Mouse (Mus musculus) heart, adult 2 months (tissue): ENCODE measurements around the gene Brpf3. TPM values are rescaled to one million over a fixed set of nuclear protein-coding genes. Genes with fewer than 3 reads are reported as not detected.

Source experiments
- DNase-seq, 2 experiments: peaks; one replicate each; pipeline ENCODE4 v3.0.0; 2021
- H3K27ac ChIP-seq: fragments of 200-600 bp; 2 replicates; pipeline ENCODE4 v1.8.1; 2022
- H3K27me3 ChIP-seq: fragments of 200-500 bp; 2 replicates; pipeline ENCODE4 v1.6.1; 2012; ENCODE audit warnings: mild to moderate bottlenecking, low read length, inconsistent platforms, mixed read lengths; ENCODE audit not compliant: control insufficient read depth, insufficient read depth
- H3K36me3 ChIP-seq: fragments of 200-500 bp; 2 replicates; pipeline ENCODE4 v1.6.1; 2012; ENCODE audit warnings: low read length, inconsistent platforms; ENCODE audit not compliant: control insufficient read depth, insufficient read depth
- H3K4me1 ChIP-seq: fragments of 200-500 bp; 2 replicates; pipeline ENCODE4 v1.6.1; 2011; ENCODE audit warnings: low read length; ENCODE audit not compliant: control insufficient read depth, insufficient read depth
- H3K4me3 ChIP-seq: fragments of 200-600 bp; 2 replicates; pipeline ENCODE4 v1.8.1; 2022
- H3K79me2 ChIP-seq: fragments of 200-500 bp; replicated peaks from 2 replicates; pipeline ENCODE4 v1.6.1; 2012; ENCODE audit warnings: mild to moderate bottlenecking, inconsistent platforms, low read length, moderate library complexity, mixed read lengths; ENCODE audit not compliant: control insufficient read depth, insufficient read depth
- H3K9ac ChIP-seq: fragments of 200-500 bp; 2 replicates; pipeline ENCODE4 v1.6.1; 2012; ENCODE audit warnings: low read depth, mild to moderate bottlenecking, control low read depth, inconsistent platforms, low read length, mixed read lengths
- CTCF ChIP-seq: fragments of 200-600 bp; IDR thresholded peaks from 2 replicates; pipeline ENCODE4 v1.8.1; 2022; ENCODE audit warnings: antibody characterized with exemption, mild to moderate bottlenecking, moderate library complexity
- EP300 ChIP-seq: fragments of 200-500 bp; IDR thresholded peaks from 2 replicates; pipeline ENCODE4 v1.6.1; 2011; ENCODE audit warnings: low read depth, low read length, control low read depth; ENCODE audit not compliant: insufficient read depth
- POLR2A ChIP-seq: fragments of 200-500 bp; IDR thresholded peaks from 2 replicates; pipeline ENCODE4 v1.6.1; 2011; ENCODE audit warnings: mild to moderate bottlenecking, low read depth, low read length, control low read depth; ENCODE audit not compliant: insufficient read depth
- WGBS: fragments of 180-500 bp; shearing (Covaris S2); methylation state at CpG from one replicate; pipeline ENCODE4 v1.1.7; 2018; 5-methylcytosine and 5-hydroxymethylcytosine counted together
- intact Hi-C: fragments of 180-260 bp; cut with DNase I; formaldehyde crosslinking; loops from one replicate; pipeline ENCODE4 v1.15.1; 2025
- polyA plus RNA-seq: library from polyadenylated mRNA; depleted of rRNA; stranded (reverse); fragments of >200 nt; gene quantifications from 2 replicates; pipeline ENCODE4 v1.2.3, GENCODE M21; 2012
- total RNA-seq, 2 experiments: library from RNA; stranded (reverse); gene quantifications; 2 replicates each; pipeline ENCODE4 v1.2.3; 2021

The Brpf3 gene
- total and polyA plus RNA-seq, 3 experiments = 12.0 to 15.8 (median 14.2) TPM

DNA sequence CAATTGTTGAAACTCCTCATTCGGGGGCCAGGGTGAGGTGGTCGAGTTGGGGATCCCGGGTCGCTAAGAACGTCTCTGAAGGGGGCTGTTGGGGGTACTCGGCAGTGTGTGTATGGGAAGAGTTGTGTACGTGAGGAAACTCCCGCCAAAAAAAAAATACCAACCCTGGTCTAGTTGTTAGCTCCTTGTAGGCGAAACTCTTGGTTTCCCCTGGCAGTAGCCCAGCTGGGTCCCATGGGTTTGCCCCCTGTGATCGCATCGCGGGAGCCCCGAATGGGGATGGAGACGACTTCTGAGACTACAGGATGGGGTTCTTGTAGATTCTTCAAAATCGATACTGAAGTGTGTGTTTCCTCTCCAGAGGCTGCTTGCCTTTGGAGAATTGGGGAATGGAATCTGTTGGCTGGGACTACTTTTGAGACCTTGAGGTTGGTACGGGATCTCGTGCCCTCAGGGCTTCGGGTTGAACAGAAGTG, 1.2 kb downstream of the Brpf3 start:
- Histone ChIP-seq H3K36me3 (no peaks in the 10 kb centered on the region), H3K4me1 (peaks cover 2% of the 10 kb centered on the region), H3K27me3 (no peaks in the 10 kb centered on the region), H3K79me2 (no peaks in the 10 kb centered on the region; the same call in 1 of the 2 replicates), H3K9ac (peak overlapping the region; percentile 60), H3K4me3 (peak overlapping the region; percentile 68), H3K27ac (peak overlapping the region; percentile 96)
- intact Hi-C loops = loop anchor here (5.0 kb wide), 1 partner anchor 125 kb away; no protein-coding TSS in a partner anchor
- DNase-seq = no peak
- TF ChIP-seq POLR2A (no peak), EP300 (no peak), CTCF (no peak)
- 3% methylated on average over 18 of the region's 18 CpGs for WGBS

DNA sequence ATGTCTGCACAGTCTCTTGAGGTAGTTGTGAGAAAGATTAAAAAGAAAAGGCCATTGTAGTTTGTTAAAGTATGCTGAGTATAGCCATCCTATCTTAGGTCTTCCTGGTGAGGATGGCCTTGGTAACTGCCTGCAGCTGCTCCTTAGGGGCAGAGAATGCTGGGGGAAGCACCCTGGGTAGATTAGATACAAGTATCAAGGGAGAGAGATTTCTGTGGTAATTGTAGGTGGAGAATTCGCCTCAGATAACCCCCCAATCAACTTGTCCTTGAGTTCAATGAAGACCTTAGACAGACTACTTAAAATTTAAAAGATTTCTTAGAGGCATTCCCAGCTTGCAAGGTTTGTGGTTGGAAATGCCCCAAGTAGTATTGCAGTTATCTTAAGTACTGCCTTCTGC, 2.4 kb downstream of the Brpf3 start:
- intact Hi-C loops = loop anchor here (5.0 kb wide), 1 partner anchor 124 kb away; no protein-coding TSS in a partner anchor
- Histone ChIP-seq H3K36me3 (no peaks in the 10 kb centered on the region), H3K9ac (no peak overlapping the region), H3K27me3 (no peaks in the 10 kb centered on the region), H3K4me1 (peaks cover 2% of the 10 kb centered on the region), H3K27ac (no peak overlapping the region), H3K79me2 (no peaks in the 10 kb centered on the region; the same call in 1 of the 2 replicates), H3K4me3 (no peak overlapping the region)
- 67% methylated on average over 1 of the region's 1 CpGs for WGBS
- no peak for TF ChIP-seq CTCF
- no peak for TF ChIP-seq EP300
- TF ChIP-seq POLR2A = no peak
- no peak for DNase-seq

DNA sequence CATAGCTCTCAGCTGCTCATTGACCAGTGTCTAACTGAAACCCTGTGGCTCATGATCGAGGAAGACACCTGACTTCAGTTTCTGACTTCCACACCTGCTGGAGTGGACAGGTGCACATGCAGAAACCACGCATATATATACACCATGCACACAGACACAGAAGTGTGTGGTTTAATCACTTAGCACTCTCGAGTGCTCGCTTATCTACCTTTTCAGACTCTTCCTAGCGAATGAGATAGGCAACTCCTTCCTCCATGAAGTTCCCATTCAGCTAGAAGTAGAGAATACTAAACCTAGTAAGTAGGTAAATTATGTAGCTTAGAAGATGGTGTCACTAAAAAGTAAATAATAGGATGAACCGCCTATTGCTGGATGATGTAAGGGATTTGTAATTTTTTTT, 4.1 kb downstream of the Brpf3 start:
- Histone ChIP-seq H3K27ac (no peak overlapping the region), H3K9ac (no peak overlapping the region), H3K27me3 (no peaks in the 10 kb centered on the region), H3K4me3 (no peak overlapping the region), H3K36me3 (no peaks in the 10 kb centered on the region), H3K4me1 (peaks cover 2% of the 10 kb centered on the region), H3K79me2 (no peaks in the 10 kb centered on the region; the same call in 1 of the 2 replicates)
- DNase-seq = no peak
- TF ChIP-seq EP300 (no peak), CTCF (no peak), POLR2A (no peak)
- 90% methylated on average over 6 of the region's 6 CpGs for WGBS
- intact Hi-C loops = loop anchor here (5.0 kb wide), 1 partner anchor 122 kb away; no protein-coding TSS in a partner anchor

DNA sequence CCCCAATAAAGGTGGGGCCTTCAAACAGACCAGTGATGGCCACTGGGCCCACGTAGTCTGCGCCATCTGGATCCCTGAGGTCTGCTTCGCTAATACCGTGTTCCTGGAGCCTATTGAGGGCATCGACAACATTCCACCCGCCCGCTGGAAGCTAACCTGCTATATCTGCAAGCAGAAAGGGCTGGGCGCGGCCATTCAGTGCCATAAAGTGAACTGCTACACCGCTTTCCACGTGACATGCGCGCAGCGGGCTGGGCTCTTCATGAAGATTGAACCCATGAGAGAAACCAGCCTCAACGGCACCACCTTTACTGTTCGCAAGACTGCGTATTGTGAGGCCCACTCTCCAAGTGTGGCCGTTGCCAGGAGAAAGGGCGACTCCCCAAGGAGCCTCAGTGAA, 5.9 kb downstream of the Brpf3 start:
- no peak for TF ChIP-seq CTCF
- no peak for TF ChIP-seq EP300
- TF ChIP-seq POLR2A = no peak
- Histone ChIP-seq H3K4me1 (peaks cover 2% of the 10 kb centered on the region), H3K79me2 (no peaks in the 10 kb centered on the region; the same call in 1 of the 2 replicates), H3K27ac (no peak overlapping the region), H3K27me3 (no peaks in the 10 kb centered on the region), H3K36me3 (no peaks in the 10 kb centered on the region), H3K9ac (no peak overlapping the region), H3K4me3 (no peak overlapping the region)
- 97% methylated on average over 19 of the region's 19 CpGs for WGBS
- intact Hi-C loops = no loop called here
- DNase-seq = no peak

DNA sequence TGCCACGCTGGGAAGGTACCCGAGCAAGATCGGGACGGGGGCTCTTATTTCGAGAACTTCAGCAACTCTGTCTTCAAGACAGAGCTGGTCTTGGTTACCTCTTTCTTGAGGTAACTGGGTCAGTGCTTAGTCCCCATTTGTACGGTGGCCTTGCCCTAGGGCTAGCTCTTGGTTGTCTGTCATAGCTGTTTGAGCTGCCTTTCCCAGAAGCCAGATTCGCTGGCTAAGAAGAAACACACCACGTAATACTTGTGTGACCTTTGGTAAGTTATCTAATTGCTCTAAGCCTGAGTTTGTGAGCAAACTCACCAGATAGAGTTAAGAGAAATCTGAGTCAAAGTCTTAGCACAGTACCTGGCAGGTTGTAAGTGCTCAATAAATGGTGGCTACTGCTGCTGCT, 7.8 kb downstream of the Brpf3 start:
- no peak overlapping the region for H3K27ac ChIP-seq
- 96% methylated on average over 8 of the region's 8 CpGs for WGBS
- TF ChIP-seq CTCF = no peak
- no peak for TF ChIP-seq POLR2A
- TF ChIP-seq EP300 = no peak
- no peaks in the 10 kb centered on the region; the same call in 1 of the 2 replicates for H3K79me2 ChIP-seq
- no peak overlapping the region for H3K4me3 ChIP-seq
- no peak for DNase-seq
- no peaks in the 10 kb centered on the region for H3K4me1 ChIP-seq
- intact Hi-C loops = no loop called here
- H3K9ac ChIP-seq = no peak overlapping the region
- H3K36me3 ChIP-seq = no peaks in the 10 kb centered on the region
- H3K27me3 ChIP-seq = no peaks in the 10 kb centered on the region

DNA sequence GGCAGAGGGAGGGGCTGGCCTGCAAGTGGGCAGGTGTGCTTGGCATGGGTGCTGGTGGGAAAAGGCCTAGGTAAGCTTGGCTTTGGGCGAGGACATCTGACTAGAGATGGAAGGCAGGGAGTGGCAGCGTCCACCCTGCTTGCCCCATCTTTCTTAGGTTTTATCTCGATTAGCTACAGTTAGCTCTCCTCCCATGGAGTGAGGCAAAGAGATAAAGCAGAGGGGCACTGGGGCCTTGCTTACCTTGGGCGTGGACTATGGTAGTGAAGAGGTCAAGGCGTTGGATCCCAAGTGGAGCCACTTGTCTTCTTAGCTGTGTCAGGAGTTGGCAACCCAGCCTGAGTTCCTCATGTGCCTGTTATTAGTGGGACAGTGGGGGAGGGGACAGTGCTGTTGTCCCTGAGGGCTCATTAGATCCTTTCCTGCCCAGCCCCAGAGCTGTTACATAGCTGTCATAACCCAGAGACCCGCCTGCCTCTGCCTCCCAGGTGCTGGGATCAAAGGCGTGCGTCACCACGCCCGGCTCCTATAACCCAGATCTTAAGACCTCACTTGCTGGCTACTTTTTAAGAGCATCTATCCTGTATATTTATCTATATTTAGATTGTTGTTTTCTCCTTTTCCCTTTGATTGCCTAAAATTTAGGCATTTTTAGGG, 8.4 kb downstream of the Brpf3 start:
- Histone ChIP-seq H3K4me1 (no peaks in the 10 kb centered on the region), H3K79me2 (no peaks in the 10 kb centered on the region; the same call in 1 of the 2 replicates), H3K9ac (no peak overlapping the region), H3K36me3 (no peaks in the 10 kb centered on the region), H3K27me3 (no peaks in the 10 kb centered on the region), H3K27ac (no peak overlapping the region), H3K4me3 (no peak overlapping the region)
- no peak for TF ChIP-seq CTCF
- TF ChIP-seq EP300 = no peak
- TF ChIP-seq POLR2A = no peak
- 87% methylated on average over 10 of the region's 10 CpGs for WGBS
- intact Hi-C loops = no loop called here
- DNase-seq = no peak
